Mouse (Mus musculus) testis, adult 2 months (tissue): ENCODE data around the gene Slirp.

Experiments used
- CTCF ChIP-seq: fragments of 200-500 bp; IDR thresholded peaks from 2 replicates; pipeline ENCODE4 v1.5.1; 2012; ENCODE audit warnings: low read depth, mild to moderate bottlenecking, inconsistent platforms, low read length, moderate library complexity; ENCODE audit not compliant: control insufficient read depth, insufficient read depth, insufficient replicate concordance
- POLR2A ChIP-seq: fragments of 200-500 bp; IDR thresholded peaks from 2 replicates; pipeline ENCODE4 v1.6.1; 2012; ENCODE audit warnings: low read depth, mild to moderate bottlenecking, inconsistent platforms, low read length, moderate library complexity; ENCODE audit not compliant: control insufficient read depth

GRCm38 (mm10) chr12:87442177-87443114 lies 1.2 kb upstream of the Slirp start:
- TF ChIP-seq CTCF (no peak), POLR2A (no peak)
